Mouse (Mus musculus): ENCODE data around the gene Dop1b.

DNA sequence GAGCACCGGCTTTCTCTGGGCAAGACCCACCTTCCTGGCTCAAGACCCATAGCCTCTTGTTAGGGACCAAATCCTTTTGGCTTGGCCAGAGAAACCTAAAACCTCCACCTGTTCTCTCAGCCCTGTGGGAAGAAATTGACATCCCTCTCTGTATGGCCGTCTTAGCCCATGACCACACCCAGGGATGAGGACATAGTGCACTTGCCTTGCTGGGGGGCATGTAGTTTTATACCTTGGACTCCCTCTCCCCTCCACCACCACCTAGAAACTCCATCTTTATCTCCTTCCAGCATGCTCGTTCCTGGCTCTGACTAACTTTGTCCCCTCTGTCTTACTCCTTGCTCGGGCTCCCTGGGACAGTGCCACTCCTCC is 107.6 kb downstream of the Dop1b start:
- TF ChIP-seq POLR2A (IDR thresholded peaks at IDR 0.05; ENCODE audit: borderline replicate concordance, extremely low read depth, insufficient read depth, insufficient read length, poor library complexity, severe bottlenecking) (no peak), CTCF (IDR thresholded peaks at IDR 0.05; ENCODE audit: borderline replicate concordance, extremely low read depth, insufficient read depth, insufficient read length) (no peak)
